ENCODE assay signal across 25 mouse cellular contexts in genomic region chr10:79089000-79089399, GRCm38 (mm10). TPM values are rescaled to one million over a fixed set of nuclear protein-coding genes. Genes with fewer than 3 reads are reported as not detected.
"Had no signal": no experiment of that assay in that cellular context is flagged by ENCODE, and none has a peak within 500 bp of the region (broad histone marks: within the 10 kb centered on the region; RNA-seq: fewer than 3 reads in every experiment).

No protein-coding gene starts in this region.

- H3K27me3 ChIP-seq: liver, embryonic 13.5 days; megakaryocyte, embryonic 14.5 days; midbrain, embryonic 15.5 days; neural tube, embryonic 12.5 days; stomach, embryonic 15.5 days had no signal

- H3K4me3 ChIP-seq: layer of hippocampus, adult 2 months; left cerebral cortex, adult 2 months; limb, embryonic 10.5 days; liver, embryonic 13.5 days; megakaryocyte, embryonic 14.5 days; midbrain, embryonic 15.5 days; neural tube, embryonic 12.5 days; stomach, embryonic 15.5 days had no signal

- DNase-seq: kidney, adult 11 months; kidney, adult 9 months; kidney, postnatal 36 days; liver, embryonic 13.5 days; liver, postnatal 0 days; thymus, adult 18-20 months; thymus, postnatal 25 days had no signal

- H3K9ac ChIP-seq: liver, embryonic 13.5 days; liver, postnatal 0 days; midbrain, embryonic 15.5 days; neural tube, embryonic 12.5 days; stomach, embryonic 15.5 days had no signal

- H3K27ac ChIP-seq: hindbrain, postnatal 0 days; kidney, postnatal 0 days; layer of hippocampus, adult 2 months; left cerebral cortex, adult 2 months; limb, embryonic 10.5 days; liver, embryonic 13.5 days; macrophage; midbrain, embryonic 15.5 days; neural tube, embryonic 12.5 days; stomach, embryonic 15.5 days had no signal

- H3K4me1 ChIP-seq: limb, embryonic 10.5 days; liver, embryonic 13.5 days; megakaryocyte, embryonic 14.5 days; neural tube, embryonic 12.5 days; stomach, embryonic 15.5 days had no signal

RNA-seq across cellular contexts. Expression of gene Vmn2r80, which starts 59.6 kb away (rescaled TPM):
- total RNA-seq: hindbrain, postnatal 0 days; layer of hippocampus, adult 2 months; layer of hippocampus, postnatal 14 days; left cerebral cortex, adult 2 months; left cerebral cortex, postnatal 14 days; monocyte, adult 5-6 weeks; neutrophil, adult 5-6 weeks had no signal
- polyA plus RNA-seq: hindbrain, postnatal 0 days; intestine, embryonic 14.5 days; kidney, postnatal 0 days; limb, embryonic 10.5 days; limb, embryonic 14.5 days; liver, embryonic 13.5 days; liver, postnatal 0 days; macrophage; midbrain, embryonic 11.5 days; midbrain, embryonic 15.5 days; neural tube, embryonic 12.5 days; stomach, embryonic 15.5 days; urinary bladder, adult 2 months had no signal
